Mouse (Mus musculus) C2C12 (cell line): ENCODE measurements around the gene Cdv3.

Experiments
- CEBPB ChIP-seq: IDR thresholded peaks from one replicate; pipeline ENCODE4 v1.6.1; 2011; ENCODE audit warnings: low read depth, mild to moderate bottlenecking, control low read depth, moderate library complexity
- CTCF ChIP-seq: IDR thresholded peaks from one replicate; pipeline ENCODE4 v1.5.1; 2011; ENCODE audit not compliant: control insufficient read depth, insufficient read depth, insufficient read length
- FOSL1 ChIP-seq: IDR thresholded peaks from one replicate; pipeline ENCODE4 v1.8.0; 2011; ENCODE audit warnings: mild to moderate bottlenecking, low read length; ENCODE audit not compliant: poor library complexity, insufficient read depth, severe bottlenecking
- MAX ChIP-seq: IDR thresholded peaks from one replicate; pipeline ENCODE4 v1.6.1; 2011; ENCODE audit warnings: mild to moderate bottlenecking, control low read depth
- MYOG ChIP-seq: IDR thresholded peaks from one replicate; pipeline ENCODE4 v1.6.1; 2011; ENCODE audit not compliant: control insufficient read depth, insufficient read length; ENCODE audit errors: extremely low read depth
- USF1 ChIP-seq: IDR thresholded peaks from one replicate; pipeline ENCODE4 v1.6.1; 2011; ENCODE audit warnings: low read depth, mild to moderate bottlenecking, control low read depth, moderate library complexity

DNA sequence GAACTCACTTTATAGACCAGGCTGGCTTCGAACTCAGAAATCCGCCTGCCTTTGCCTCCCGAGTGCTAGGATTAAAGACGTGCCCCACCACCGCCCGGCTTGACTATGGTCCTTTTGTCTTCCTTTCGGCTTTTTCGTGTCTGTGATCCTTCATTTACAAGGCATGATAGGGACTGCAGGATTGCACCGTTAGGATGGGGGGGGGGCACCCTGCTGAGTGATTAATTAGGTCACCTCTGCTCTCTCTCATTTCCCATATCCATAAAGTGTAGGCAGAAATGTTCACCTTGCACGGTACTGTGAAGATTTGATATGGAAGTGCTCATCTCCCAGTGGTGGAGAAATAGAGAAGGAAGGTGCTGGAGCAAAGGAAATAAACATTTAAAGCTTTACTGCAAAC lies 13.0 kb upstream of the Cdv3 start:
- no peak for TF ChIP-seq MAX
- no peak for TF ChIP-seq USF1
- no peak for TF ChIP-seq CTCF
- no peak for TF ChIP-seq FOSL1
- TF ChIP-seq MYOG = no peak
- TF ChIP-seq CEBPB = no peak
